Mouse (Mus musculus) embryonic fibroblast, embryonic 13.5 days (primary cell): ENCODE measurements around the gene Jak1. TPM values are rescaled to one million over a fixed set of nuclear protein-coding genes. Genes with fewer than 3 reads are reported as not detected.

Experiments used
- H3K27ac ChIP-seq: 2 replicates; pipeline ENCODE4 v1.5.1; 2012; ENCODE audit warnings: low read length, control low read depth, inconsistent platforms; ENCODE audit not compliant: insufficient read depth
- H3K4me1 ChIP-seq: 2 replicates; pipeline ENCODE4 v1.6.1; 2011; ENCODE audit warnings: low read length; ENCODE audit not compliant: control insufficient read depth, insufficient read depth
- H3K4me3 ChIP-seq: 2 replicates; pipeline ENCODE4 v1.5.1; 2011; ENCODE audit warnings: mild to moderate bottlenecking, control low read depth, low read length; ENCODE audit not compliant: insufficient read depth
- CTCF ChIP-seq: IDR thresholded peaks from 2 replicates; pipeline ENCODE4 v1.5.1; 2011; ENCODE audit warnings: mild to moderate bottlenecking, control low read depth, low read length, moderate library complexity, borderline replicate concordance; ENCODE audit not compliant: insufficient read depth
- POLR2A ChIP-seq: IDR thresholded peaks from 2 replicates; pipeline ENCODE4 v1.6.1; 2011; ENCODE audit warnings: low read depth, mild to moderate bottlenecking, control low read depth, low read length, moderate library complexity
- polyA plus RNA-seq: library from polyadenylated mRNA; stranded (reverse); fragments of >200 nt; gene quantifications from 2 replicates; pipeline ENCODE4 v1.2.4, GENCODE M21; 2011; ENCODE audit warnings: low read depth; ENCODE audit not compliant: missing spikeins, insufficient read length

The Jak1 gene
- polyA plus RNA-seq, 1 experiment = 192 TPM

- H3K4me1 ChIP-seq = peaks cover 26% of the 10 kb centered on the region
- no peak for TF ChIP-seq POLR2A
- TF ChIP-seq CTCF = no peak
- no peak overlapping the region for H3K4me3 ChIP-seq
- no peak overlapping the region for H3K27ac ChIP-seq
Measured at GRCm38 (mm10) chr4:101244257-101245011, 20.6 kb downstream of the Jak1 start.

GRCm38 (mm10) chr4:101240875-101241173 lies 24.3 kb downstream of the Jak1 start:
- no peak for TF ChIP-seq CTCF
- TF ChIP-seq POLR2A = no peak
- no peak overlapping the region for H3K27ac ChIP-seq
- H3K4me1 ChIP-seq = peaks cover 15% of the 10 kb centered on the region
- H3K4me3 ChIP-seq = no peak overlapping the region

GRCm38 (mm10) chr4:101240163-101240874 lies 24.8 kb downstream of the Jak1 start:
- Histone ChIP-seq H3K4me3 (no peak overlapping the region), H3K27ac (no peak overlapping the region), H3K4me1 (peaks cover 14% of the 10 kb centered on the region)
- TF ChIP-seq POLR2A (no peak), CTCF (no peak)

GRCm38 (mm10) chr4:101239313-101240162 lies 25.5 kb downstream of the Jak1 start:
- Histone ChIP-seq H3K4me3 (no peak overlapping the region), H3K27ac (no peak overlapping the region), H3K4me1 (peaks cover 11% of the 10 kb centered on the region)
- TF ChIP-seq CTCF (no peak), POLR2A (no peak)

- Histone ChIP-seq H3K4me3 (no peak overlapping the region), H3K27ac (no peak overlapping the region), H3K4me1 (peaks cover 5% of the 10 kb centered on the region)
- no peak for TF ChIP-seq POLR2A
- TF ChIP-seq CTCF = no peak
Measured at GRCm38 (mm10) chr4:101238589-101238988, 26.5 kb downstream of the Jak1 start.

- no peak for TF ChIP-seq CTCF
- TF ChIP-seq POLR2A = no peak
- Histone ChIP-seq H3K4me1 (peaks cover 5% of the 10 kb centered on the region), H3K27ac (no peak overlapping the region), H3K4me3 (no peak overlapping the region)
Measured at GRCm38 (mm10) chr4:101236797-101237196, 28.3 kb downstream of the Jak1 start.

GRCm38 (mm10) chr4:101235964-101236363 lies 29.1 kb downstream of the Jak1 start:
- Histone ChIP-seq H3K27ac (no peak overlapping the region), H3K4me1 (peaks cover 5% of the 10 kb centered on the region), H3K4me3 (no peak overlapping the region)
- TF ChIP-seq POLR2A = no peak
- no peak for TF ChIP-seq CTCF

- H3K27ac ChIP-seq = peak overlapping the region; percentile 47
- H3K4me1 ChIP-seq = peaks cover 5% of the 10 kb centered on the region
- TF ChIP-seq POLR2A = no peak
- no peak for TF ChIP-seq CTCF
- no peak overlapping the region for H3K4me3 ChIP-seq
Measured at GRCm38 (mm10) chr4:101234753-101235152, 30.3 kb downstream of the Jak1 start.

GRCm38 (mm10) chr4:101234332-101234731 lies 30.8 kb downstream of the Jak1 start:
- Histone ChIP-seq H3K4me3 (no peak overlapping the region), H3K27ac (peak overlapping the region; percentile 47), H3K4me1 (peaks cover 5% of the 10 kb centered on the region)
- TF ChIP-seq CTCF (no peak), POLR2A (no peak)
